In the genomic region with DNA sequence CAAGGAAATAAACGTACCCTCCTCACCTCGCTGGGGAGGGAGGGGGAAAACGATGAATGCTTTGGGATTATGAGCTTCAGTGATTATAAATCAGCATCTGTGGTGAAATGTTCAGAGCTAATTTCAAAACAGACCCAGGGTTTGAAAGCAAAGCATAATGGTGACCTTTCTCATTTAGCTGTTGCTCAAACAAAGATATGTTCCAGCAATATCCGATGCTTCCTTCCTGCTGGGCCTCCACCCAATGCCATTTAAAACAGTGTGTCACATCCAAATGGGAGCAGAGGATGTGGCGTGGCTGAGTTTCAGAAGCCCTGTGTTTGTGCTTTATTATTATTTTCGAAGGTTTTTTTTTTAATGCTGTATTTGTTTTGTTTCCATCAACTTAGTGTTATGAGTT, we compare ENCODE assay signal across 10 mouse cellular contexts. TPM values are rescaled to one million over a fixed set of nuclear protein-coding genes. Genes with fewer than 3 reads are reported as not detected.
DNase-seq lines count a peak whose midpoint lies in the region; ATAC-seq and TF ChIP-seq lines count a peak whose summit lies in the region.
"Had no signal": no experiment of that assay in that cellular context is flagged by ENCODE, and none has a peak within 500 bp of the region (broad histone marks: within the 10 kb centered on the region; RNA-seq: fewer than 3 reads in every experiment).

No protein-coding gene starts in this region.

- no peak overlapping the region for H3K4me2 ChIP-seq in limb, embryonic 12.5 days

- TF ChIP-seq CTCF in kidney, adult 2 months (conservative IDR thresholded peaks at IDR 0.05; ENCODE audit: insufficient read depth, insufficient read length, low read depth, low read length): no peak

- H3K9ac ChIP-seq in limb, embryonic 12.5 days (replicated peaks): no peak overlapping the region

- H3K36me3 ChIP-seq in limb, embryonic 12.5 days: no peaks in the 10 kb centered on the region
- no peaks in the 10 kb centered on the region for H3K36me3 ChIP-seq in limb, embryonic 10.5 days
- no peaks in the 10 kb centered on the region for H3K36me3 ChIP-seq in kidney, adult 2 months (ENCODE audit: control insufficient read depth, insufficient read depth, low read length)
- H3K36me3 ChIP-seq: G1E had no signal

- 0 out of 2 replicates have a peak overlapping the region, but pooled peaks have one; percentile 23 for H3K27ac ChIP-seq in limb, embryonic 12.5 days
- no peak overlapping the region for H3K27ac ChIP-seq in limb, embryonic 10.5 days
- H3K27ac ChIP-seq in kidney, adult 2 months (ENCODE audit: insufficient read depth, low read depth, low read length): peak overlapping the region; percentile 54
- H3K27ac ChIP-seq: macrophage had no signal

- H3K4me1 ChIP-seq in limb, embryonic 12.5 days (replicated peaks): no peaks in the 10 kb centered on the region
- H3K4me1 ChIP-seq in limb, embryonic 10.5 days: peaks cover 6% of the 10 kb centered on the region
- no peaks in the 10 kb centered on the region; the same call in 1 of the 2 replicates for H3K4me1 ChIP-seq in kidney, adult 2 months (ENCODE audit: control insufficient read depth, insufficient read depth, low read length)

- no peaks in the 10 kb centered on the region for H3K27me3 ChIP-seq in limb, embryonic 12.5 days
- no peaks in the 10 kb centered on the region for H3K27me3 ChIP-seq in limb, embryonic 10.5 days (ENCODE audit: low read depth, poor library complexity, severe bottlenecking)
- no peaks in the 10 kb centered on the region for H3K27me3 ChIP-seq in kidney, adult 2 months (replicated peaks; ENCODE audit: control insufficient read depth, insufficient read depth, low read length)

- ATAC-seq in limb, embryonic 12.5 days (ENCODE audit: insufficient number of reproducible peaks, insufficient read depth, low FRiP score, low TSS enrichment, low read depth): no peak
- no peak for ATAC-seq in erythroid progenitor cell, adult 5-6 weeks (replicated peaks; ENCODE audit: low FRiP score, poor library complexity, severe bottlenecking)

- TF ChIP-seq POLR2A in kidney, adult 2 months (IDR thresholded peaks at IDR 0.05; ENCODE audit: low read depth, low read length): no peak

- no peak for DNase-seq in limb, embryonic 10.5 days (ENCODE audit: low spot score)
- peak; percentile 83 for DNase-seq in heart, adult 8-10 months (ENCODE audit: low spot score)
- peak; percentile 87 for DNase-seq in kidney, adult 2 months
- DNase-seq in lung, postnatal 4 days: peak; percentile 55 to 74
- DNase-seq in layer of hippocampus, postnatal 10 days (ENCODE audit: low spot score in 2 of 2): no peak
- DNase-seq in yolk sac, embryonic 10.5 days (ENCODE audit: low spot score): no peak

- no peak overlapping the region for H3K4me3 ChIP-seq in limb, embryonic 12.5 days (replicated peaks)
- H3K4me3 ChIP-seq in limb, embryonic 10.5 days: no peak overlapping the region
- no peak overlapping the region for H3K4me3 ChIP-seq in kidney, adult 2 months (ENCODE audit: insufficient read depth, low read depth, low read length)

- no peaks in the 10 kb centered on the region for H3K9me3 ChIP-seq in limb, embryonic 12.5 days
- no peaks in the 10 kb centered on the region for H3K9me3 ChIP-seq in limb, embryonic 10.5 days (replicated peaks)
- H3K9me3 ChIP-seq: G1E had no signal

- 71% methylated on average over 6 of the region's 6 CpGs for WGBS in limb, embryonic 12.5 days
- 75% methylated on average over 6 of the region's 6 CpGs for WGBS in limb, embryonic 10.5 days
- 62% methylated on average over 6 of the region's 6 CpGs for WGBS in kidney, adult 2 months

RNA-seq across cellular contexts. Expression of gene Arhgap29, which starts 37.1 kb away (rescaled TPM):
- 49.4 and 59.8 TPM in 2 replicates for polyA plus RNA-seq in limb, embryonic 12.5 days (2016; fragmentation: Nextera tagmentation; extraction: Ambion mirVana)
- 32.0 and 39.7 TPM in 2 replicates for polyA plus RNA-seq in limb, embryonic 10.5 days (2016; fragmentation: Nextera tagmentation; extraction: Ambion mirVana)
- total RNA-seq in heart, adult 8-10 months (2022): 10 to 100 TPM; 33.4 to 38.6 (median 37.2) TPM
- polyA plus RNA-seq in kidney, adult 2 months (2012; rRNA removed): 28.4 and 31.7 TPM in 2 replicates
- total RNA-seq in layer of hippocampus, postnatal 10 days (2021): 10 to 100 TPM; 19.2 to 21.1 TPM
- total RNA-seq in erythroid progenitor cell, adult 5-6 weeks (2015; ENCODE audit: low replicate concordance): 3.6 and 3.8 TPM in 2 replicates
- total RNA-seq in erythroid progenitor cell, adult 5-6 weeks (2017; ENCODE audit: low replicate concordance): 0.39 and 3.6 TPM in 2 replicates

Comparison
In these comparisons a context has a peak if more than half of its experiments do, and no peak if none do; other contexts are left out.
1. DNase-seq: peak in heart, adult 8-10 months (single experiment), kidney, adult 2 months (single experiment) and lung, postnatal 4 days (2 of 2); none in limb, embryonic 10.5 days (single experiment), layer of hippocampus, postnatal 10 days (0 of 2) and yolk sac, embryonic 10.5 days (single experiment).
2. RNA of gene Arhgap29, which starts 37.1 kb away (total RNA-seq): 33.4 to 38.6 TPM in heart, adult 8-10 months and 19.2 to 21.1 TPM in layer of hippocampus, postnatal 10 days; 0.39 to 3.8 TPM in erythroid progenitor cell, adult 5-6 weeks; every median in the first group is over 4 times any median in the second.